Mouse (Mus musculus) right cerebral cortex, postnatal 25 days (tissue): ENCODE results near the gene Tmem150b.

Experiments used
- DNase-seq: peaks from one replicate; pipeline ENCODE4 v3.0.0; 2022

Gene Tmem150b

GRCm38 (mm10) chr7:4725169-4725568 is at the start of gene Tmem150b:
Gene Tmem150b (minus strand): TSS chr7:4725249.
- no peak for DNase-seq

GRCm38 (mm10) chr7:4771202-4771601 is 46.2 kb upstream of the Tmem150b start, which contains the start of gene Fam71e2:
Gene Fam71e2 (minus strand): TSS chr7:4771302.
- no peak for DNase-seq

- DNase-seq = no peak
Measured at GRCm38 (mm10) chr7:4764946-4765710, 40.1 kb upstream of the Tmem150b start.

- DNase-seq = no peak
Measured at GRCm38 (mm10) chr7:4759670-4760069, 34.6 kb upstream of the Tmem150b start.

GRCm38 (mm10) chr7:4752821-4753570 is 27.9 kb upstream of the Tmem150b start, which contains the start of gene Cox6b2:
Gene Cox6b2 (minus strand): TSS chr7:4753094.
- peak; percentile 37 for DNase-seq

GRCm38 (mm10) chr7:4751971-4752820 is 27.1 kb upstream of the Tmem150b start:
- DNase-seq = no peak

- DNase-seq = no peak
Measured at GRCm38 (mm10) chr7:4749169-4749568, 24.1 kb upstream of the Tmem150b start.

- DNase-seq = no peak
Measured at GRCm38 (mm10) chr7:4748321-4748720, 23.3 kb upstream of the Tmem150b start.

GRCm38 (mm10) chr7:4747156-4747899 is 22.3 kb upstream of the Tmem150b start:
- DNase-seq = no peak

- no peak for DNase-seq
Measured at GRCm38 (mm10) chr7:4746326-4746980, 21.4 kb upstream of the Tmem150b start.

- DNase-seq = no peak
Measured at GRCm38 (mm10) chr7:4744886-4745285, 19.8 kb upstream of the Tmem150b start.

- no peak for DNase-seq
Measured at GRCm38 (mm10) chr7:4743354-4743753, 18.3 kb upstream of the Tmem150b start.

GRCm38 (mm10) chr7:4742482-4742819 is 17.4 kb upstream of the Tmem150b start:
- DNase-seq = no peak

GRCm38 (mm10) chr7:4741672-4742481 is 16.8 kb upstream of the Tmem150b start:
- no peak for DNase-seq

- DNase-seq = peak; percentile 27
Measured at GRCm38 (mm10) chr7:4741151-4741550, 16.1 kb upstream of the Tmem150b start.

GRCm38 (mm10) chr7:4740309-4740727 is 15.3 kb upstream of the Tmem150b start:
- DNase-seq = no peak

- peak; percentile 98 for DNase-seq
Measured at GRCm38 (mm10) chr7:4739544-4740275, 14.7 kb upstream of the Tmem150b start, which contains the start of gene Kmt5c. Gene Kmt5c (plus strand): TSS chr7:4740115.

- no peak for DNase-seq
Measured at GRCm38 (mm10) chr7:4739041-4739543, 14.0 kb upstream of the Tmem150b start.

- no peak for DNase-seq
Measured at GRCm38 (mm10) chr7:4732968-4733392, 7.9 kb upstream of the Tmem150b start.

GRCm38 (mm10) chr7:4731090-4731489 is 6.0 kb upstream of the Tmem150b start:
- no peak for DNase-seq
